Mouse (Mus musculus) small intestine, adult 2 months (tissue): Measurements from ENCODE around the gene Stab1. TPM values are rescaled to one million over a fixed set of nuclear protein-coding genes. Genes with fewer than 3 reads are reported as not detected.

ENCODE experiments used
- H3K27ac ChIP-seq: fragments of 200-500 bp; 2 replicates; pipeline ENCODE4 v1.5.1; 2012; ENCODE audit warnings: low read depth, low read length, control low read depth, inconsistent platforms; ENCODE audit not compliant: insufficient read depth
- H3K27me3 ChIP-seq: fragments of 200-500 bp; 2 replicates; pipeline ENCODE4 v1.6.1; 2012; ENCODE audit warnings: mild to moderate bottlenecking, moderate library complexity, low read length, inconsistent platforms; ENCODE audit not compliant: control insufficient read depth, insufficient read depth
- H3K36me3 ChIP-seq: fragments of 200-500 bp; 2 replicates; pipeline ENCODE4 v1.6.1; 2012; ENCODE audit warnings: mild to moderate bottlenecking, low read length, control low read depth, inconsistent platforms; ENCODE audit not compliant: control insufficient read depth, insufficient read depth
- H3K4me1 ChIP-seq: fragments of 200-500 bp; 2 replicates; pipeline ENCODE4 v1.6.1; 2012; ENCODE audit warnings: low read length, inconsistent platforms, mixed read lengths; ENCODE audit not compliant: control insufficient read depth, insufficient read depth, insufficient read length
- H3K4me3 ChIP-seq: fragments of 200-500 bp; 2 replicates; pipeline ENCODE4 v1.5.1; 2012; ENCODE audit warnings: low read depth, mild to moderate bottlenecking, control low read depth, inconsistent platforms, low read length, moderate library complexity
- CTCF ChIP-seq: fragments of 200-500 bp; IDR thresholded peaks from 2 replicates; pipeline ENCODE4 v1.5.1; 2012; ENCODE audit warnings: low read depth, mild to moderate bottlenecking, control low read depth, inconsistent platforms, low read length, moderate library complexity, mixed read lengths; ENCODE audit not compliant: insufficient replicate concordance, insufficient read length; ENCODE audit errors: extremely low read depth
- POLR2A ChIP-seq: fragments of 200-500 bp; IDR thresholded peaks from 2 replicates; pipeline ENCODE4 v1.6.1; 2012; ENCODE audit warnings: low read depth, mild to moderate bottlenecking, control low read depth, inconsistent platforms, low read length, moderate library complexity
- WGBS: fragments of 180-500 bp; shearing (Covaris S2); methylation state at CpG from one replicate; pipeline ENCODE4 v1.1.7; 2018; 5-methylcytosine and 5-hydroxymethylcytosine counted together
- polyA plus RNA-seq: library from polyadenylated mRNA; depleted of rRNA; stranded (reverse); fragments of >200 nt; gene quantifications from 2 replicates; pipeline ENCODE4 v1.2.3, GENCODE M21; 2012; rRNA removed

Gene Stab1
- 31.3 and 65.4 TPM in 2 replicates for polyA plus RNA-seq

- peak within 1 kb of the TSS; percentile 31; the same call in 1 of the 2 replicates for H3K27ac ChIP-seq
- H3K4me1 ChIP-seq: no peaks in the 10 kb centered on the region
- 41% methylated on average over 10 of the region's 10 CpGs for WGBS
- H3K27me3 ChIP-seq: no peaks in the 10 kb centered on the region
- TF ChIP-seq CTCF (no peak), POLR2A (no peak)
- peaks cover 31% of the 10 kb centered on the region for H3K36me3 ChIP-seq
- H3K4me3 ChIP-seq: peak within 1 kb of the TSS; percentile 56
These were observed at the start of gene Stab1 for GRCm38 (mm10) chr14:31168425-31168824. TSS of gene Stab1 (minus strand) at chr14:31168641.

- Histone ChIP-seq H3K36me3 (no peaks in the 10 kb centered on the region), H3K4me3 (peak within 1 kb of the TSS; percentile 17), H3K27ac (no peak within 1 kb of the TSS), H3K27me3 (no peaks in the 10 kb centered on the region), H3K4me1 (peaks cover 5% of the 10 kb centered on the region)
- 12% methylated on average over 11 of the region's 11 CpGs for WGBS
- TF ChIP-seq CTCF: peak; percentile 38; the same call in 1 of the 2 replicates
- TF ChIP-seq POLR2A: no peak
These were observed 49.2 kb upstream of the Stab1 start, which contains the start of gene Sema3g for GRCm38 (mm10) chr14:31217666-31218065. TSS of gene Sema3g (plus strand) at chr14:31217860.

GRCm38 (mm10) chr14:31216846-31217245 is 48.4 kb upstream of the Stab1 start, which contains the start of gene Nisch:
TSS of gene Nisch (minus strand) at chr14:31216946.
- Histone ChIP-seq H3K36me3 (no peaks in the 10 kb centered on the region), H3K27me3 (no peaks in the 10 kb centered on the region), H3K4me1 (peaks cover 5% of the 10 kb centered on the region), H3K27ac (no peak within 1 kb of the TSS), H3K4me3 (peak within 1 kb of the TSS; percentile 17)
- no peak for TF ChIP-seq CTCF
- TF ChIP-seq POLR2A: no peak
- WGBS: 85% methylated on average over 2 of the region's 2 CpGs

GRCm38 (mm10) chr14:31215157-31216002 is 46.9 kb upstream of the Stab1 start:
- 30% methylated on average over 15 of the region's 15 CpGs for WGBS
- TF ChIP-seq CTCF (peak; percentile 79; the same call in 1 of the 2 replicates), POLR2A (no peak)
- no peak overlapping the region for H3K4me3 ChIP-seq
- no peaks in the 10 kb centered on the region for H3K27me3 ChIP-seq
- H3K27ac ChIP-seq: no peak overlapping the region
- peaks cover 5% of the 10 kb centered on the region for H3K4me1 ChIP-seq
- no peaks in the 10 kb centered on the region for H3K36me3 ChIP-seq

- H3K36me3 ChIP-seq: no peaks in the 10 kb centered on the region
- WGBS: 89% methylated on average over 3 of the region's 3 CpGs
- H3K4me1 ChIP-seq: peaks cover 5% of the 10 kb centered on the region
- no peak overlapping the region for H3K4me3 ChIP-seq
- no peaks in the 10 kb centered on the region for H3K27me3 ChIP-seq
- no peak for TF ChIP-seq CTCF
- no peak for TF ChIP-seq POLR2A
- H3K27ac ChIP-seq: no peak overlapping the region
These were observed 46.2 kb upstream of the Stab1 start for GRCm38 (mm10) chr14:31214684-31215083.

GRCm38 (mm10) chr14:31213868-31214267 is 45.4 kb upstream of the Stab1 start:
- Histone ChIP-seq H3K27ac (no peak overlapping the region), H3K27me3 (no peaks in the 10 kb centered on the region), H3K36me3 (no peaks in the 10 kb centered on the region), H3K4me3 (no peak overlapping the region), H3K4me1 (peaks cover 5% of the 10 kb centered on the region)
- WGBS: 71% methylated on average over 8 of the region's 8 CpGs
- TF ChIP-seq CTCF (no peak), POLR2A (no peak)

- Histone ChIP-seq H3K4me3 (no peak overlapping the region), H3K36me3 (no peaks in the 10 kb centered on the region), H3K27me3 (no peaks in the 10 kb centered on the region), H3K27ac (no peak overlapping the region), H3K4me1 (peaks cover 2% of the 10 kb centered on the region)
- WGBS: 46% methylated on average over 3 of the region's 3 CpGs
- no peak for TF ChIP-seq POLR2A
- TF ChIP-seq CTCF: no peak
These were observed 44.1 kb upstream of the Stab1 start for GRCm38 (mm10) chr14:31212499-31212898.
